Mouse (Mus musculus): ENCODE measurements around the gene Ggta1.
"Not testable (repeated sequence)": the region's sequence is repeated elsewhere in the genome, so short reads cannot be mapped to it uniquely, and the experiment has no call there.

Gene Ggta1

GRCm38 (mm10) chr2:35460378-35460880 lies 2.6 kb downstream of the Ggta1 start:
- DNase-seq (ENCODE audit: low spot score in 2 of 2), result no peak

- DNase-seq (ENCODE audit: low spot score in 2 of 2), result no peak
Measured at GRCm38 (mm10) chr2:35459316-35459715, 3.7 kb downstream of the Ggta1 start.

- no peak for DNase-seq (ENCODE audit: low spot score in 2 of 2)
Measured at GRCm38 (mm10) chr2:35458421-35458820, 4.6 kb downstream of the Ggta1 start.

- DNase-seq (ENCODE audit: low spot score in 2 of 2), result no peak
Measured at GRCm38 (mm10) chr2:35453736-35454135, 9.3 kb downstream of the Ggta1 start.

- not testable (repeated sequence) for DNase-seq (ENCODE audit: low spot score in 2 of 2)
Measured at GRCm38 (mm10) chr2:35452695-35453094, 10.3 kb downstream of the Ggta1 start.

GRCm38 (mm10) chr2:35451484-35452050 lies 11.5 kb downstream of the Ggta1 start:
- no peak for DNase-seq (ENCODE audit: low spot score in 2 of 2)

GRCm38 (mm10) chr2:35450856-35451255 lies 12.2 kb downstream of the Ggta1 start:
- DNase-seq (ENCODE audit: low spot score in 2 of 2), result no peak

GRCm38 (mm10) chr2:35449687-35450622 lies 13.1 kb downstream of the Ggta1 start:
- DNase-seq (ENCODE audit: low spot score in 2 of 2), result no peak

GRCm38 (mm10) chr2:35448914-35449670 lies 13.9 kb downstream of the Ggta1 start:
- no peak for DNase-seq (ENCODE audit: low spot score in 2 of 2)

GRCm38 (mm10) chr2:35448215-35448913 lies 14.7 kb downstream of the Ggta1 start:
- DNase-seq (ENCODE audit: low spot score in 2 of 2), result no peak

GRCm38 (mm10) chr2:35447453-35447852 lies 15.6 kb downstream of the Ggta1 start:
- DNase-seq (ENCODE audit: low spot score in 2 of 2), result no peak

- no peak for DNase-seq (ENCODE audit: low spot score in 2 of 2)
Measured at GRCm38 (mm10) chr2:35446798-35447197, 16.2 kb downstream of the Ggta1 start.

GRCm38 (mm10) chr2:35446300-35446699 lies 16.7 kb downstream of the Ggta1 start:
- no peak for DNase-seq (ENCODE audit: low spot score in 2 of 2)

- DNase-seq (ENCODE audit: low spot score in 2 of 2), result no peak
Measured at GRCm38 (mm10) chr2:35445610-35446009, 17.4 kb downstream of the Ggta1 start.

- DNase-seq (ENCODE audit: low spot score in 2 of 2), result no peak
Measured at GRCm38 (mm10) chr2:35444764-35445262, 18.2 kb downstream of the Ggta1 start.

GRCm38 (mm10) chr2:35443981-35444763 lies 18.9 kb downstream of the Ggta1 start:
- no peak for DNase-seq (ENCODE audit: low spot score in 2 of 2)

GRCm38 (mm10) chr2:35443325-35443724 lies 19.7 kb downstream of the Ggta1 start:
- DNase-seq (ENCODE audit: low spot score in 2 of 2), result no peak

GRCm38 (mm10) chr2:35442079-35442478 lies 21.0 kb downstream of the Ggta1 start:
- DNase-seq (ENCODE audit: low spot score in 2 of 2), result no peak

- no peak for DNase-seq (ENCODE audit: low spot score in 2 of 2)
Measured at GRCm38 (mm10) chr2:35441419-35441818, 21.6 kb downstream of the Ggta1 start.

- no peak for DNase-seq (ENCODE audit: low spot score in 2 of 2)
Measured at GRCm38 (mm10) chr2:35440480-35440879, 22.6 kb downstream of the Ggta1 start.

GRCm38 (mm10) chr2:35437796-35438195 lies 25.2 kb downstream of the Ggta1 start:
- peak in 1 of 2 experiments; percentile 35 for DNase-seq (ENCODE audit: low spot score in 2 of 2)
